Mouse (Mus musculus): ENCODE results near the gene Pcyt1a. TPM values are rescaled to one million over a fixed set of nuclear protein-coding genes. Genes with fewer than 3 reads are reported as not detected.
"Not testable (repeated sequence)": the region's sequence is repeated elsewhere in the genome, so short reads cannot be mapped to it uniquely, and the experiment has no call there.

Gene Pcyt1a
- total RNA-seq, 2 experiments from 2014 or later, result 66.5 to 68.7 TPM

DNA sequence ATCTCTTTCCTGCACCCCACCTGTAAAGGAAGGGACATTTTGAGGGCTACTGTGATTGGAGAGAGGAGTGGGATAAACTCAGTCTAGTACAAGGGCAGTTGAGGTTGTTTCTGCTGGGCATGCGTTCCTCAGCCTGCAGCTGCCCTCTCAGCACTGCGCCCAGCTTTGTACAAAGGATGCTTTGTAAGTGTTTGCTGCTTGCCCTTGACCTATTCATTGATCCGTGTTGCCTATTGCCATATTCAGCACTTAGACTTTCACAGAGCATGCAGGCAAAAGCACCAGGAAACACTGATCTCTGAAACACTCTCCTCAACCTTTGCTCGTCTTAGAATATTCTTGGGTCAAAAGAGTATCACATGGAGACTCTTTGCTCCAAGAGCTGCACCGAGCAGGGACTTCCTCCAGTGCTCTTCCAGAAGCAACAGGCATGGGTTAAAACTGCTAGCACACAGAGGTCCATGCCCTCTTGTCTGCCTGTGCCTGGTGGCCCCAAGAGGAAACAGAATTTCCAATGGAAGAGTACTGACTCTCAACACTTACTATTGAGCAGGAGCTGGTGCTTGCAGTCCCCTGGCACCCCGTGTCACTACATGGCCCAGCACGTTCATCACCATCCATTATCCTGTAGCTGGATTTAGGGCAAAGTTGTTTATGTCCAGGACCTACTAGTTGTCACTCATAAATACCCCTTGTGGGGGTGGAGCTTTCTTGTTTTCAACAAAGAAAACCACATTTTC, 41.7 kb downstream of the Pcyt1a start:
- no peak for DNase-seq

GRCm38 (mm10) chr16:32477315-32477714, 46.6 kb downstream of the Pcyt1a start:
- no peak for DNase-seq

DNA sequence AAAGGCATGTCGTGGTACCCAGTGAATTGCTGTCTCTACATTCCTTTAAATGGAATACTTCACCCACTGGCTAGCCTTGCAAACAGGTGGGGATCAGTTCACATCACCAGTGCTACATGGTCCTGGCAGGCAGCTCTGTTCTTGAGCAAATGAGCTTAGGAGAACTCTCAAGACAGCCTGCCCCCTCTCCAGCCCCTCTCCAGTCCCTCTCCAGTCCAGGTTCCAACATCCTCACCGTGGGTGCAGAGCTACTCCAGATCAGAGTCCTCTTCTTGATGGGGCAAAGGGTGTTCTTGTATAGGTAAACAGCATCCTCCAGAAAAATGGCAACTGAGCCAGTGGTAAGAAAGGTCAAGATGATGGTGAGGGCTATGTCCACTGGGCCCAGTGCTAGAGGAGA, 48.7 kb downstream of the Pcyt1a start:
- no peak for DNase-seq

- no peak for DNase-seq
Measured at GRCm38 (mm10) chr16:32484431-32484871, 53.7 kb downstream of the Pcyt1a start.

- DNase-seq, result no peak
Measured at GRCm38 (mm10) chr16:32485209-32485608, 54.5 kb downstream of the Pcyt1a start.

- DNase-seq, result no peak
Measured at GRCm38 (mm10) chr16:32486046-32486445, 55.3 kb downstream of the Pcyt1a start.

- no peak for DNase-seq
Measured at GRCm38 (mm10) chr16:32487234-32488111, 56.8 kb downstream of the Pcyt1a start, which contains the start of gene Slc51a. Slc51a (minus strand) TSS chr16:32487879.

GRCm38 (mm10) chr16:32488939-32489338, 58.2 kb downstream of the Pcyt1a start:
- DNase-seq, result no peak

- not testable (repeated sequence) for DNase-seq
Measured at GRCm38 (mm10) chr16:32494371-32494770, 63.6 kb downstream of the Pcyt1a start.

GRCm38 (mm10) chr16:32495965-32496364, 65.2 kb downstream of the Pcyt1a start, which contains the start of gene Zdhhc19:
Zdhhc19 (plus strand) TSS chr16:32496265.
- DNase-seq, result no peak

- DNase-seq, result no peak
Measured at GRCm38 (mm10) chr16:32498996-32499395, 68.3 kb downstream of the Pcyt1a start.

GRCm38 (mm10) chr16:32499430-32500037, 68.8 kb downstream of the Pcyt1a start:
- DNase-seq, result peak; percentile 89

DNA sequence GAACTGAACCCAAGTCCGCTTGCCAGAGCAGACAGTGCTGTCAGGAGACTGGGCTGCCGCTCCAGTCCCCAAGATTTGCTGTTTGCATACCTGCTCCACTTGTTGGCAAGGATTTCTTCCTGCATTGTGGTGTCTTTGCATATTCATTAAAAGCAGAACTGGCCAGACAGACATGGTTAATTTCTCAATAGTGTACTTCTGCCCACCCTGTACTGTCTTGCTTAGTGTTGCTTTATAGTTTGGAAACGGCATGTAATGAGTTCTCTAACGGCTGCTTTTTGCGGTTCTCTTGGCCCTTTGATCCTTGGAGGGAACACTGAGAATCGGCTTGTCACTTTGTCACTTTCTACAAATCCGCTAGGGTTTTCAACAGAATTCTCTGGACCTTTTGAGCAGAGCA, 70.7 kb downstream of the Pcyt1a start:
- DNase-seq, result no peak

GRCm38 (mm10) chr16:32502621-32503335, 72.1 kb downstream of the Pcyt1a start:
- no peak for DNase-seq

- DNase-seq, result no peak
Measured at GRCm38 (mm10) chr16:32503633-32504032, 72.9 kb downstream of the Pcyt1a start.

DNA sequence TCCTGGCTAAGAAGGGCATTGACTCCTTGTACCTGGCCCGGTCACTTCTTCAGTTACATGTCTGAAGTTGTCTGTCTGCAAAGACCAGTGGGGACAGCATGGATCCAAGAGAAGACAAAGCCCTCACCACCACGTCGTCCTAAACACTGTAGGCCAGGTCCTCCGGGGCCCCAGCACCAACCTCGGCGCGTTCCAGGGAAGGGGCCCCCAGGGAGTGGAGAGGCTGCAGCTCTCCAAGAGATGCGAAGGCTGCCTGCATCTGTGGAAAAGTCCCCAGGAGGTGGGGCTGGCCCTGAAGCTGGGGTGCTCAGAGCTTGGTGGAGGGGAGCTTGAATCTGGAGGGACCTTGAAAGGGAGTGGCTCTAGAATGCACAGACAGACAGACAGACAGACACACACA, 75.6 kb downstream of the Pcyt1a start:
- DNase-seq, result no peak

GRCm38 (mm10) chr16:32506868-32507267, 76.1 kb downstream of the Pcyt1a start:
- no peak for DNase-seq

DNA sequence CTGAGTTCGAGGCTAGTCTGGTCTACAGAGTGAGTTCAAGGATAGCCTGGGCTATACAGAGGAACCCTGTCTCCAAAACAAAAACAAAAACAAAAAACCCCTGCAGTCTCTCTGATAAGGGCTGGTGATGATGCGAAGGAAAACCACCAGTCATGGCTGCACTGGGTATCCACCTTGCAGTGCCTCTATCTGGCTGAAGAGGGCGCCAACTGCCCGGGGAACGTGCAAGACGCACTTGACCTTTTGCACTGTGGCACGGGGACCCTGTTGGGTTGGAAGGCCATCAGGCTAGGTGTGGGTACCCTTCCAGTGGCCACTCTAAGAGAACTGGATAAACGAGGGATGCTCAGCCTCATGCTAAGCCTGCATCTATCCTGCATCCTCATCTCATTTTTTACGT, 76.7 kb downstream of the Pcyt1a start:
- DNase-seq, result peak; percentile 71

DNA sequence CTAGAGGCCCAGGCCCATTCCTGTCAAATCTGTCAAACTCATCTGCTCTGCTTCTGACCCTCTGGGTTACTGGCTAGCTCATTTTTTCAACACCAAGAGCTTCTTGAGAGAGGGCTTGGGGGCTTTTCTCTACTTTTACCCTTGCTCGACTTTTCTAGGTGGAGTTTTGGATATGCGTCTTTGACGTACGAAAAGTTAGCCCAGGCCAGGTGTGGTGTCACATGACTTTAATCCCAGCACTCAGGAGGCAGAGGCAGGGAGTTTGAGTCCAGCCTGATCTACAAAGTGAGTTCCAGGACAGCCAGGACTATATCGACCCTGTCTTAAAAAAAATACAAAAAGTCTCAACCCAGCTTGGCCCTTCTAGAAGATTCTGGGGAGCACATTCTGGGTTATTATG, 77.3 kb downstream of the Pcyt1a start:
- no peak for DNase-seq

- DNase-seq, result no peak
Measured at GRCm38 (mm10) chr16:32508506-32509065, 77.9 kb downstream of the Pcyt1a start.

DNA sequence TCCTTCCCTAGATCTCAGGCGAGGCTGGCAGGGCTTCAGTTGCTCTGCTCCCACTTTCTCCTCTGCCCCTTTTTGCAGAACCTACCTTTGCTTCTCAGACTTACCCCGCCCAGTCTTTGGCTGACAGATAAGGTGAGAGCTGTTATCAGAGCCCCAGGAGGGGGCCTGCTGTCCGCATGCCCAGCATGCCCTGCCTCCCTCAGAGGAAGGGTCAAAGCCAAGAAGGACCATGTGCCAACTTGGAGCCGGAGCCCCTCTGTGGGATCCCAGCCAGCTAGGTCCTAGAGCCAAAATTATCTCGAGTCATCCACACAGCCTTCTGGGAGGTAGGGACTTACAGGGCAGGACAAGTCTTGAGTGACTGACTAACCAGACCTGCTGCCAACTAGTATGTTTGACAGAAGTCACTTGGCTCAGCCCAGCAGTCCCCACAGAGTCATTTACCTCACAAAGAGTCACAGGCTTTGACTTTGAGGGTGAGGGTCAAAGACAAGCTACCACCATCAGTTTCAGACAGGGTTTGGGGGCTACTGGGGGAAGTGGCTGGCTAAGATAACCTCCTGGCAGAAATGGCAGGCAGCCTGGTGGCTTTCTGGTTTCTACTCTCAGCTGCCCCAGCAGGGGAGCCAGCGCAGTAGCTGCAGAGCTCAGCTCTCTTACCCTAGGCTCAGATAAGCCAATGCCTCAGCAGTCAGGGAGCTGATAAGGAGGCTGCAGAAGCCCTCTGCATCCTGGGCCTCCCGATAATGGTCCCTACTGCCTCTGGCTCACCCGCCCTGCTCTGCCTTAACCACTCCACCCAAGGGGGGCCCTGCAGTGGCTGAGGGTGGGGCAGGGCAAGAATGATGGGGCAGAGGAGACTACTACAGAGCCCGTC, 78.6 kb downstream of the Pcyt1a start:
- no peak for DNase-seq

Measured in gastrocnemius, postnatal 10 days (tissue).